Mouse (Mus musculus) CH12.LX (cell line): Measurements from ENCODE around the gene Tomm40. TPM values are rescaled to one million over a fixed set of nuclear protein-coding genes. Genes with fewer than 3 reads are reported as not detected.

Source experiments
- DNase-seq: peaks from one replicate; pipeline ENCODE4 v3.0.0-alpha.2; 2013; ENCODE audit errors: extremely low read depth
- H3K27ac ChIP-seq: 2 replicates; pipeline ENCODE4 v1.5.1; 2012; ENCODE audit warnings: low read depth, mild to moderate bottlenecking, control low read depth, moderate library complexity; ENCODE audit not compliant: insufficient read depth
- H3K27me3 ChIP-seq: replicated peaks from 2 replicates; pipeline ENCODE3; 2012; ENCODE audit warnings: inconsistent platforms
- H3K36me3 ChIP-seq, 2 experiments: replicated peaks in 1 of 2; 2 replicates each; pipeline versions ENCODE3 to v1.6.1; 2012; ENCODE audit warnings: inconsistent platforms in 1 of 2, low read length in 1 of 2, mild to moderate bottlenecking in 1 of 2, mixed read lengths in 1 of 2, moderate library complexity in 1 of 2; ENCODE audit not compliant: control insufficient read depth in 1 of 2, insufficient read depth in 1 of 2
- H3K4me1 ChIP-seq, 2 experiments: 2 replicates each; pipeline ENCODE4 v1.6.1; 2012; ENCODE audit warnings: inconsistent platforms in 1 of 2, moderate library complexity in 1 of 2; ENCODE audit not compliant: insufficient read depth in 2 of 2, control insufficient read depth in 1 of 2
- H3K4me2 ChIP-seq: 2 replicates; pipeline ENCODE4 v1.6.1; 2012; ENCODE audit warnings: low read depth, mild to moderate bottlenecking, control low read depth; ENCODE audit not compliant: poor library complexity, insufficient read depth, severe bottlenecking
- H3K4me3 ChIP-seq, 3 experiments: fragments of 150-350 bp in 1 of 3; sonication (generic) in 1 of 3; replicated peaks in 1 of 3; 2 replicates each; pipeline versions ENCODE3 to v1.5.1; 2011 to 2012; ENCODE audit warnings: low read depth in 2 of 3, low read length in 2 of 3, mild to moderate bottlenecking in 2 of 3, moderate library complexity in 2 of 3, control low read depth in 1 of 3, improper control_type of control experiment in 1 of 3, inconsistent platforms in 1 of 3, mixed read lengths in 1 of 3; ENCODE audit not compliant: poor library complexity in 1 of 3
- H3K79me2 ChIP-seq: replicated peaks from 2 replicates; pipeline ENCODE4 v1.6.1; 2012; ENCODE audit warnings: mild to moderate bottlenecking, moderate library complexity; ENCODE audit not compliant: control insufficient read depth, poor library complexity, insufficient read depth, severe bottlenecking; ENCODE audit errors: extremely low read depth
- H3K9ac ChIP-seq: 2 replicates; pipeline ENCODE4 v1.6.1; 2012; ENCODE audit warnings: low read depth, mild to moderate bottlenecking, control low read depth, moderate library complexity; ENCODE audit not compliant: insufficient read depth
- H3K9me3 ChIP-seq: replicated peaks from 2 replicates; pipeline ENCODE3; 2012; ENCODE audit warnings: low read length, inconsistent platforms, mixed read lengths
- CHD1 ChIP-seq: IDR thresholded peaks from 2 replicates; pipeline ENCODE4 v1.6.1; 2012; ENCODE audit warnings: low read depth, low read length, improper control_type of control experiment, inconsistent platforms
- EP300 ChIP-seq: IDR thresholded peaks from 2 replicates; pipeline ENCODE4 v1.6.1; 2011; ENCODE audit warnings: low read length, improper control_type of control experiment
- ETS1 ChIP-seq: conservative IDR thresholded peaks from 2 replicates; pipeline ENCODE4 v1.6.1; 2012; ENCODE audit warnings: low read depth, mild to moderate bottlenecking, inconsistent platforms, low read length, improper control_type of control experiment, moderate library complexity
- GABPA ChIP-seq: IDR thresholded peaks from 2 replicates; pipeline ENCODE4 v1.6.1; 2012; ENCODE audit warnings: low read depth, low read length, improper control_type of control experiment, inconsistent platforms; ENCODE audit not compliant: insufficient replicate concordance
- HCFC1 ChIP-seq: IDR thresholded peaks from 2 replicates; pipeline ENCODE4 v1.6.1; 2012; ENCODE audit warnings: low read depth, mild to moderate bottlenecking, inconsistent platforms, low read length, improper control_type of control experiment
- JUND ChIP-seq: conservative IDR thresholded peaks from 2 replicates; pipeline ENCODE4 v1.6.1; 2011; ENCODE audit warnings: low read depth, low read length, improper control_type of control experiment
- MAZ ChIP-seq: IDR thresholded peaks from 2 replicates; pipeline ENCODE4 v1.6.1; 2012; ENCODE audit warnings: low read depth, mild to moderate bottlenecking, inconsistent platforms, low read length, improper control_type of control experiment, moderate library complexity
- PAX5 ChIP-seq: IDR thresholded peaks from 2 replicates; pipeline ENCODE4 v1.6.1; 2012; ENCODE audit warnings: low read length, inconsistent platforms, mixed read lengths
- RCOR1 ChIP-seq: conservative IDR thresholded peaks from 2 replicates; pipeline ENCODE4 v1.6.1; 2012; ENCODE audit warnings: low read depth, mild to moderate bottlenecking, inconsistent platforms, low read length, improper control_type of control experiment
- SIN3A ChIP-seq: IDR thresholded peaks from 2 replicates; pipeline ENCODE4 v1.6.1; 2012; ENCODE audit warnings: low read length, improper control_type of control experiment, inconsistent platforms
- TCF12 ChIP-seq: IDR thresholded peaks from 2 replicates; pipeline ENCODE4 v1.6.1; 2014; ENCODE audit warnings: low read depth, mild to moderate bottlenecking, inconsistent platforms, low read length, improper control_type of control experiment
- USF1 ChIP-seq: IDR thresholded peaks from 2 replicates; pipeline ENCODE4 v1.6.1; 2014; ENCODE audit warnings: low read depth, mild to moderate bottlenecking, inconsistent platforms, low read length, improper control_type of control experiment
- ZKSCAN1 ChIP-seq: IDR thresholded peaks from 2 replicates; pipeline ENCODE4 v1.6.1; 2012; ENCODE audit warnings: low read depth, inconsistent platforms, low read length, improper control_type of control experiment, borderline replicate concordance
- ZMIZ1 ChIP-seq: IDR thresholded peaks from 2 replicates; pipeline ENCODE4 v1.6.1; 2012; ENCODE audit warnings: low read depth, mild to moderate bottlenecking, inconsistent platforms, low read length, improper control_type of control experiment
- ZNF384 ChIP-seq: IDR thresholded peaks from 2 replicates; pipeline ENCODE4 v1.6.1; 2012; ENCODE audit warnings: low read depth, low read length, improper control_type of control experiment, inconsistent platforms
- dilution Hi-C: fragments of 300-500 bp; cut with MboI; formaldehyde crosslinking; loops from 2 replicates; pipeline ENCODE4 v1.14.3; 2020; ENCODE audit warnings: low sequenced_read_pairs; ENCODE audit not compliant: extremely low pct_unique_long_range_greater_than_20kb, extremely low pct_ligation_motif_present
- in situ Hi-C: fragments of 300-500 bp; cut with MboI; formaldehyde crosslinking; loops from 3 replicates; pipeline ENCODE4 v1.14.3; 2019; ENCODE audit warnings: low sequenced_read_pairs, low pct_ligation_motif_present, low pct_unique_long_range_greater_than_20kb, mixed read lengths
- polyA plus RNA-seq: library from polyadenylated mRNA; unstranded; fragments of >175 nt; gene quantifications from 2 replicates; pipeline ENCODE4 v1.2.1, GENCODE M21; 2012; ENCODE audit warnings: low read depth; ENCODE audit not compliant: insufficient read length
- total RNA-seq, 2 experiments: library from RNA; depleted of rRNA; stranded (reverse); fragments of 300-350 nt in 1 of 2; fragments of >200 nt in 1 of 2; gene quantifications; 2 replicates each; pipeline ENCODE4 v1.2.3; 2012 to 2014

Tomm40 gene
- total and polyA plus RNA-seq, 3 experiments = 115 to 221 (median 179) TPM

DNA sequence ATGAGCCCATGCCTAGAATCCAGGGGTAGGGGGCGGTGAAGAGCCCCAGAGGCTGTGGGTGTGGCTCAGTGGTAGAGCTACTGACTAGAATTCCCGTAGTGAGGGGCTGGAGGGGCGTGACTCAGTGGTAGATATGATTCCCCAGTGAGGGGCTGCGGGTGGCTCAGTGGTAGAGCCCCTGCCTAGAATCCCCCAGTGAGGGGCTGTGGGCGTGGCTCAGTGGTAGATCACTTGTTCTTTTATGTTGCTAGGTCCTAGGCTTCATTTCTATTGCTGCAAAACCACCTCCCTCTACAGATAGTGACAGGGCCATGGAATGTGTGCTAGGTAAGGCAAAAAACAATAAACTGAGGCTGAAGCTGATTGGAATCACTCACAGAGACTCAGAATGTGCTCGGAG, 19.4 kb downstream of the Tomm40 start:
- no peak overlapping the region for H3K9ac ChIP-seq
- H3K79me2 ChIP-seq = no peaks in the 10 kb centered on the region
- dilution Hi-C loops = no loop called here
- no peak overlapping the region for H3K27ac ChIP-seq
- no peaks in the 10 kb centered on the region for H3K27me3 ChIP-seq
- H3K4me3 ChIP-seq = no peak overlapping the region
- DNase-seq = no peak
- peaks cover 23 to 42% of the 10 kb centered on the region in 2 experiments for H3K36me3 ChIP-seq
- in situ Hi-C loops = no loop called here
- no peak overlapping the region for H3K4me2 ChIP-seq
- TF ChIP-seq EP300 (no peak), ZKSCAN1 (no peak), GABPA (no peak), PAX5 (no peak), SIN3A (no peak), ETS1 (no peak), ZMIZ1 (no peak), RCOR1 (no peak), JUND (no peak), MAZ (no peak), HCFC1 (no peak)
- peaks cover 5 to 22% of the 10 kb centered on the region in 2 experiments; a peak in 3 of 4 replicates for H3K4me1 ChIP-seq
- H3K9me3 ChIP-seq = peaks cover 5% of the 10 kb centered on the region

DNA sequence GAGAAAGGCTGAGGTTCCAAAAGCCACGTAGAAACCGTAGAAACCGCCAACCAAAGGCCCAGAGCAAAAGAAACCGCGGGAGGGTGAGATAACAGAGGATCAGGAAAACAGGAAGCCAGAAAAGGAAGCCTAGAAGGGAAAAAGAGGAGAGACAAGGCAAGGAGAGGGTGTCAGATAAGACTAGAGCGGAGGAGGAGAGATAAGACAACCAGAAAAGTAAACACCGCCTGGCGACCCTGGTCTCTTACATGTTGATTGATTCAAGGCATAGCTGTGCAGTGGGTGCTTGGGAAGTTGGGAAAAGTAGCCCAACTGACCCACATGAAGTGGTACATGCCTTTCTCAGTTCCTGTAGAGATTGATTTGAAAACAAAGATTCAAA, 20.0 kb downstream of the Tomm40 start:
- no peak overlapping the region for H3K4me2 ChIP-seq
- dilution Hi-C loops (no loop called here), in situ Hi-C loops (no loop called here)
- no peak for TF ChIP-seq ZNF384
- TF ChIP-seq TCF12 = no peak
- TF ChIP-seq CHD1 = no peak
- TF ChIP-seq PAX5 = no peak
- no peak for TF ChIP-seq USF1
- peaks cover 18 to 35% of the 10 kb centered on the region in 2 experiments for H3K36me3 ChIP-seq
- no peak for DNase-seq
- H3K4me3 ChIP-seq = no peak overlapping the region
- no peak overlapping the region for H3K27ac ChIP-seq
- H3K79me2 ChIP-seq = no peaks in the 10 kb centered on the region
- peaks cover 5% of the 10 kb centered on the region for H3K9me3 ChIP-seq
- H3K4me1 ChIP-seq = peaks cover under 1 to 16% of the 10 kb centered on the region in 2 experiments; a peak in 3 of 4 replicates
- no peaks in the 10 kb centered on the region for H3K27me3 ChIP-seq
- H3K9ac ChIP-seq = no peak overlapping the region
